Mouse (Mus musculus) hindbrain, embryonic 15.5 days (tissue): ENCODE data around the gene Eif2ak1. TPM values are rescaled to one million over a fixed set of nuclear protein-coding genes. Genes with fewer than 3 reads are reported as not detected.

ENCODE experiments used
- ATAC-seq: fragments of 200-750 bp; cut with Nextera tagmentation; 2 replicates; pipeline ENCODE4 v1.8.0; 2017; ENCODE audit warnings: low read depth, moderate number of reproducible peaks, moderate TSS enrichment; ENCODE audit not compliant: low FRiP score
- H3K27ac ChIP-seq: fragments of 300-500 bp; sonication (generic); replicated peaks from 2 replicates; pipeline ENCODE4 v1.5.1; 2015; ENCODE audit warnings: mild to moderate bottlenecking, inconsistent platforms
- H3K27me3 ChIP-seq: fragments of 300-500 bp; sonication (generic); 2 replicates; pipeline ENCODE4 v1.6.1; 2015; ENCODE audit warnings: control low read depth, inconsistent platforms
- H3K36me3 ChIP-seq: fragments of 300-500 bp; sonication (generic); 2 replicates; pipeline ENCODE4 v1.6.1; 2015; ENCODE audit warnings: control low read depth, inconsistent platforms
- H3K4me1 ChIP-seq: fragments of 300-500 bp; sonication (generic); replicated peaks from 2 replicates; pipeline ENCODE4 v1.6.1; 2015; ENCODE audit warnings: control low read depth, inconsistent platforms
- H3K4me2 ChIP-seq: fragments of 300-500 bp; sonication (generic); 2 replicates; pipeline ENCODE4 v1.6.1; 2015; ENCODE audit warnings: moderate library complexity, mild to moderate bottlenecking, inconsistent platforms
- H3K4me3 ChIP-seq: fragments of 300-500 bp; sonication (generic); 2 replicates; pipeline ENCODE4 v1.5.1; 2015; ENCODE audit warnings: mild to moderate bottlenecking, inconsistent platforms
- H3K9ac ChIP-seq: fragments of 300-500 bp; sonication (generic); 2 replicates; pipeline ENCODE4 v1.6.1; 2015; ENCODE audit warnings: inconsistent platforms
- H3K9me3 ChIP-seq: fragments of 300-500 bp; sonication (generic); 2 replicates; pipeline ENCODE4 v1.6.1; 2016; ENCODE audit warnings: control low read depth, inconsistent platforms
- WGBS: fragments of 180-500 bp; shearing (Covaris S2); methylation state at CpG from one replicate; pipeline ENCODE4 v1.1.7; 2015; 5-methylcytosine and 5-hydroxymethylcytosine counted together
- polyA plus RNA-seq: library from polyadenylated mRNA; unstranded; fragments of >200 nt; fragmentation: Nextera tagmentation; extraction: Ambion mirVana; gene quantifications from 2 replicates; pipeline ENCODE4 v1.2.1, GENCODE M21; 2015

Eif2ak1 gene
- polyA plus RNA-seq, 1 experiment from 2014 or later: 49.0 TPM

- peak overlapping the region; percentile 89 for H3K27ac ChIP-seq
- H3K27me3 ChIP-seq: no peaks in the 10 kb centered on the region
- H3K36me3 ChIP-seq: peaks cover 16% of the 10 kb centered on the region
- WGBS: 4% methylated on average over 9 of the region's 9 CpGs
- H3K4me1 ChIP-seq: peaks cover 26% of the 10 kb centered on the region
- peak overlapping the region; percentile 77 for H3K4me2 ChIP-seq
- peak overlapping the region; percentile 59 for H3K4me3 ChIP-seq
- no peaks in the 10 kb centered on the region for H3K9me3 ChIP-seq
- H3K9ac ChIP-seq: peak overlapping the region; percentile 64
- no peak for ATAC-seq
Observed at GRCm38 (mm10) chr5:143908926-143909325, 91.3 kb downstream of the Eif2ak1 start.

- Histone ChIP-seq H3K4me2 (peak within 1 kb of the TSS; percentile 82), H3K36me3 (peaks cover 13% of the 10 kb centered on the region), H3K4me3 (peak within 1 kb of the TSS; percentile 59), H3K27ac (peak within 1 kb of the TSS; percentile 89), H3K27me3 (no peaks in the 10 kb centered on the region), H3K9ac (peak within 1 kb of the TSS; percentile 64), H3K4me1 (peaks cover 26% of the 10 kb centered on the region), H3K9me3 (no peaks in the 10 kb centered on the region)
- ATAC-seq: peak; percentile 99
- under 1% methylated on average over 70 of the region's 70 CpGs for WGBS
Observed at GRCm38 (mm10) chr5:143909417-143910400, 92.1 kb downstream of the Eif2ak1 start, which contains the start of the genes Aimp2 and Pms2. Gene Aimp2 (minus strand): TSS chr5:143909847. Gene Pms2 (plus strand): TSS chr5:143909964.

- Histone ChIP-seq H3K4me1 (no peaks in the 10 kb centered on the region; the same call in 1 of the 2 replicates), H3K36me3 (peaks cover 52% of the 10 kb centered on the region), H3K4me2 (no peak overlapping the region), H3K4me3 (no peak overlapping the region), H3K9ac (no peak overlapping the region), H3K9me3 (no peaks in the 10 kb centered on the region), H3K27me3 (no peaks in the 10 kb centered on the region), H3K27ac (no peak overlapping the region)
- WGBS: 91% methylated on average over 9 of the region's 9 CpGs
- ATAC-seq: no peak
Observed at GRCm38 (mm10) chr5:143916221-143916620, 98.6 kb downstream of the Eif2ak1 start.

- 52% methylated on average over 5 of the region's 5 CpGs for WGBS
- Histone ChIP-seq H3K27me3 (no peaks in the 10 kb centered on the region), H3K9ac (no peak overlapping the region), H3K4me3 (no peak overlapping the region), H3K4me1 (no peaks in the 10 kb centered on the region), H3K36me3 (peaks cover 59% of the 10 kb centered on the region), H3K4me2 (no peak overlapping the region), H3K9me3 (no peaks in the 10 kb centered on the region), H3K27ac (no peak overlapping the region)
- no peak for ATAC-seq
Observed at GRCm38 (mm10) chr5:143917418-143917817, 99.8 kb downstream of the Eif2ak1 start.

- H3K36me3 ChIP-seq: peaks cover 65% of the 10 kb centered on the region
- no peaks in the 10 kb centered on the region for H3K27me3 ChIP-seq
- no peak overlapping the region for H3K9ac ChIP-seq
- no peaks in the 10 kb centered on the region for H3K4me1 ChIP-seq
- no peak overlapping the region for H3K27ac ChIP-seq
- H3K4me3 ChIP-seq: no peak overlapping the region
- 94% methylated on average over 3 of the region's 3 CpGs for WGBS
- ATAC-seq: no peak
- no peaks in the 10 kb centered on the region for H3K9me3 ChIP-seq
- H3K4me2 ChIP-seq: no peak overlapping the region
Observed at GRCm38 (mm10) chr5:143918120-143918519, 100.5 kb downstream of the Eif2ak1 start.

- WGBS: 92% methylated on average over 6 of the region's 6 CpGs
Observed at GRCm38 (mm10) chr5:143924781-143925452, 107.3 kb downstream of the Eif2ak1 start.

GRCm38 (mm10) chr5:143927875-143928274 lies 110.3 kb downstream of the Eif2ak1 start, which contains the start of gene Gm42421:
Gene Gm42421 (plus strand): TSS chr5:143928175.
- ATAC-seq: no peak
- Histone ChIP-seq H3K9me3 (no peaks in the 10 kb centered on the region), H3K9ac (no peak within 1 kb of the TSS), H3K27me3 (no peaks in the 10 kb centered on the region), H3K4me2 (no peak within 1 kb of the TSS), H3K36me3 (peaks cover 78% of the 10 kb centered on the region), H3K4me1 (no peaks in the 10 kb centered on the region), H3K4me3 (no peak within 1 kb of the TSS), H3K27ac (no peak within 1 kb of the TSS)
- 95% methylated on average over 8 of the region's 8 CpGs for WGBS

More at GRCm38 (mm10) chr5:143924781-143925452, 107.3 kb downstream of the Eif2ak1 start:
- H3K9me3 ChIP-seq: no peaks in the 10 kb centered on the region
- H3K4me3 ChIP-seq: no peak overlapping the region
- no peak overlapping the region for H3K9ac ChIP-seq
- peaks cover 80% of the 10 kb centered on the region for H3K36me3 ChIP-seq
- no peaks in the 10 kb centered on the region for H3K27me3 ChIP-seq
- H3K4me2 ChIP-seq: no peak overlapping the region
- no peak for ATAC-seq
- H3K27ac ChIP-seq: no peak overlapping the region
- no peaks in the 10 kb centered on the region for H3K4me1 ChIP-seq

- Histone ChIP-seq H3K4me2 (no peak overlapping the region), H3K9me3 (no peaks in the 10 kb centered on the region), H3K4me3 (no peak overlapping the region), H3K4me1 (no peaks in the 10 kb centered on the region), H3K36me3 (peaks cover 65% of the 10 kb centered on the region), H3K27ac (no peak overlapping the region), H3K27me3 (no peaks in the 10 kb centered on the region), H3K9ac (no peak overlapping the region)
- 91% methylated on average over 4 of the region's 4 CpGs for WGBS
- ATAC-seq: no peak
Observed at GRCm38 (mm10) chr5:143929291-143929690, 111.7 kb downstream of the Eif2ak1 start.

GRCm38 (mm10) chr5:143930656-143931055 lies 113.1 kb downstream of the Eif2ak1 start:
- ATAC-seq: no peak
- no peaks in the 10 kb centered on the region for H3K27me3 ChIP-seq
- no peak overlapping the region for H3K27ac ChIP-seq
- WGBS: 96% methylated on average over 12 of the region's 12 CpGs
- no peak overlapping the region for H3K4me2 ChIP-seq
- no peak overlapping the region for H3K9ac ChIP-seq
- no peak overlapping the region for H3K4me3 ChIP-seq
- peaks cover 53% of the 10 kb centered on the region for H3K36me3 ChIP-seq
- no peaks in the 10 kb centered on the region for H3K4me1 ChIP-seq
- no peaks in the 10 kb centered on the region for H3K9me3 ChIP-seq

- H3K9me3 ChIP-seq: no peaks in the 10 kb centered on the region
- H3K27me3 ChIP-seq: no peaks in the 10 kb centered on the region
- H3K36me3 ChIP-seq: peaks cover 39% of the 10 kb centered on the region
- H3K9ac ChIP-seq: no peak overlapping the region
- H3K27ac ChIP-seq: no peak overlapping the region
- H3K4me1 ChIP-seq: no peaks in the 10 kb centered on the region
- H3K4me3 ChIP-seq: no peak overlapping the region
- WGBS: 86% methylated on average over 6 of the region's 6 CpGs
- ATAC-seq: no peak
- no peak overlapping the region for H3K4me2 ChIP-seq
Observed at GRCm38 (mm10) chr5:143931863-143932580, 114.4 kb downstream of the Eif2ak1 start.

- H3K27me3 ChIP-seq: no peaks in the 10 kb centered on the region
- H3K4me2 ChIP-seq: peak within 1 kb of the TSS; percentile 30; the same call in 1 of the 2 replicates
- 12% methylated on average over 8 of the region's 8 CpGs for WGBS
- no peak within 1 kb of the TSS for H3K9ac ChIP-seq
- no peaks in the 10 kb centered on the region for H3K4me1 ChIP-seq
- ATAC-seq: no peak
- no peaks in the 10 kb centered on the region for H3K9me3 ChIP-seq
- H3K4me3 ChIP-seq: peak within 1 kb of the TSS; percentile 22
- no peak within 1 kb of the TSS for H3K27ac ChIP-seq
- peaks cover 37% of the 10 kb centered on the region for H3K36me3 ChIP-seq
Observed at GRCm38 (mm10) chr5:143932831-143933230, 115.2 kb downstream of the Eif2ak1 start, which contains the start of gene Rsph10b. Gene Rsph10b (plus strand): TSS chr5:143933035.
